Mouse (Mus musculus): ENCODE results near the gene Cdc42ep1. TPM values are rescaled to one million over a fixed set of nuclear protein-coding genes. Genes with fewer than 3 reads are reported as not detected.

The Cdc42ep1 gene
- polyA plus RNA-seq, 1 experiment from 2014 or later: 109 TPM

DNA sequence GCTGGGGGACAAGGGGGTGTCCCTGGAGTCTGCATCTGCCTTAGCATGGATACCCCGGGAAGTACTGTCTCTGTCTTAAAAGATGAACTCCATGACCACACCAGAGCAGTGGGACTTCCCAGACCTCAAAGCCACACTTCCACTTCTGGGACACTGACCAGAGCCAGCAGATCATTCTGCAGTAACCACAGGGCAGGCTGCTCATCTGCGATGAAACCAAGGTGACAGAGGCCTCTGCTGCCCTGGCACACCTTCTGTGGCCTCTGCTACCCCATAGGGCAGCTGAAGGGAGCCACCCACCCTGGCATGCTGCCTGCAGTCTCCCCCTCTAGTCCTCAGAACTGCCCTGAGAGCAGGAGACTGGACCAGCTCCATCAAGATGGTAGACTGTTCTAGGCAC is 53.3 kb downstream of the Cdc42ep1 start:
- H3K27ac ChIP-seq: no peak overlapping the region
- H3K36me3 ChIP-seq: peaks cover 32% of the 10 kb centered on the region
- WGBS: 83% methylated on average over 2 of the region's 2 CpGs
- no peaks in the 10 kb centered on the region for H3K27me3 ChIP-seq
- ATAC-seq (ENCODE audit: borderline replicate concordance, extremely low read depth, low FRiP score, low TSS enrichment): no peak
- no peak overlapping the region for H3K9ac ChIP-seq
- no peak overlapping the region for H3K4me3 ChIP-seq
- H3K4me2 ChIP-seq: no peak overlapping the region
- H3K4me1 ChIP-seq: peaks cover 48% of the 10 kb centered on the region
- no peaks in the 10 kb centered on the region for H3K9me3 ChIP-seq

DNA sequence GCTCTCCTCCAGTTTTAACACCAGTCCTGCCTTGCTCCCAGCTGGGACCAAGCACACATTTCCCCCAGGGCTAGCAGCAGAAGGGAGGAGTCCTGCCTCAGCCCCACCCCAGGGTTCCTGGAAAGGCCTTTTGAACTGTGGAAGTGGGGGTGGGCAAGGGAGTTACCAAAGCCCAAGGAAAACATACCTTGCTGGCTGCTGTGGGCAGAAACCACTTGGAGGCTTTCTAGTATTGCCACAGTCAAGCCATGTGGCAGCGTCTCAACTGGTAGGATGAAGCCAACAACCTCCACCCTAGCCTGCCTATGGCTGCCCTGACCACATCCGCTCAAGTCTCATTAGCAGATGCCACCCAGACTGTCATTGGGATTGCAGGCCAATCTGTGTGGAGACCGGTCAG is 53.7 kb downstream of the Cdc42ep1 start:
- H3K9me3 ChIP-seq: no peaks in the 10 kb centered on the region
- ATAC-seq (ENCODE audit: borderline replicate concordance, extremely low read depth, low FRiP score, low TSS enrichment): no peak
- no peaks in the 10 kb centered on the region for H3K27me3 ChIP-seq
- WGBS: 82% methylated on average over 3 of the region's 3 CpGs
- H3K36me3 ChIP-seq: peaks cover 28% of the 10 kb centered on the region
- peaks cover 52% of the 10 kb centered on the region for H3K4me1 ChIP-seq
- no peak overlapping the region for H3K4me2 ChIP-seq
- no peak overlapping the region for H3K4me3 ChIP-seq
- no peak overlapping the region for H3K27ac ChIP-seq
- no peak overlapping the region for H3K9ac ChIP-seq

DNA sequence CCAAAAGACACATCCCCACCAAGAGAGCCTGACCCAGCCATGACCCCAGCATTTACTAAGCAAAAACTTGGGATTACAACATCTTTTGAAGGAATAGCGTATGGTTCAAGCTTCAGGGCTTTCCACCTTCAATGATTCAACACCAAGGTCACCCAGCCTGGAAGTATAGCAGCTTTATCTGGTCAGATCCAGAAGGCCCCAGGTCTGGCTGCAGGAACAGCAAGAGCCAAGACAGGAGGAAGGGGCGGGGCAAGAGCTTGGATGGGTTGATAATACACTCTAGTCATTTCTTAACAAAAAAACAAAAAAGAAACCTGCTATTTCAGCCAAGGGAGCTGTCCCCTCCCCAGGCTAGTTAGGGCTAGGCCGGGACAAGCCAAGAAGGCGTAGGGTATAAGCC is 55.1 kb downstream of the Cdc42ep1 start:
- WGBS: 84% methylated on average over 4 of the region's 4 CpGs
- no peak for ATAC-seq (ENCODE audit: borderline replicate concordance, extremely low read depth, low FRiP score, low TSS enrichment)
- Histone ChIP-seq H3K4me1 (peaks cover 62% of the 10 kb centered on the region), H3K9ac (no peak overlapping the region), H3K27me3 (no peaks in the 10 kb centered on the region), H3K9me3 (no peaks in the 10 kb centered on the region), H3K4me3 (no peak overlapping the region), H3K27ac (no peak overlapping the region), H3K36me3 (peaks cover 15% of the 10 kb centered on the region), H3K4me2 (no peak overlapping the region)

DNA sequence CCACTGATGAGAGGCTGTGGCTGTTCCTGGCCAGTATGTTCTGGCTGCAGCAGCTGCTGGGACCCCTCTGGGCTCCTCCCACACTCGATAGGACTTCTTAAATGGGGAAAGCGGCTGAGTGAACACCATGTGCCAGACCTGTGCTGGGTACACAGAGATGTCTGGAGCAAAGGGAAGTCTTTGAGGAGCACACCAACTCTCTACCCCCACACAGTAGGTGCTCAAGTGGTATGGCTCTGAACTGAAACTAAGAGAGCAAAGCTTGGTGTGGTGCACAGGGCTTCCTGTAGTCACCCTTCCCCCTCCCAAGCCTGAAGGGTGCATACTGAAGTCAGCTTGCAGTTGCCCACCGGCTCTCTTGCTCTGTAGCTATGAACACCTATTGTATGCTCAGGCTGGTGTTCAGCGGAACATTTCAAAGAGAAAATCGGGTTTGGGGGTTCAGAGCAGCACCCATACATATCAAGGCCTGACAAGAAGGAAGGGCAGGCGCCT is 56.1 kb downstream of the Cdc42ep1 start:
- ATAC-seq (ENCODE audit: borderline replicate concordance, extremely low read depth, low FRiP score, low TSS enrichment): no peak
- H3K4me3 ChIP-seq: peak overlapping the region; percentile 86

DNA sequence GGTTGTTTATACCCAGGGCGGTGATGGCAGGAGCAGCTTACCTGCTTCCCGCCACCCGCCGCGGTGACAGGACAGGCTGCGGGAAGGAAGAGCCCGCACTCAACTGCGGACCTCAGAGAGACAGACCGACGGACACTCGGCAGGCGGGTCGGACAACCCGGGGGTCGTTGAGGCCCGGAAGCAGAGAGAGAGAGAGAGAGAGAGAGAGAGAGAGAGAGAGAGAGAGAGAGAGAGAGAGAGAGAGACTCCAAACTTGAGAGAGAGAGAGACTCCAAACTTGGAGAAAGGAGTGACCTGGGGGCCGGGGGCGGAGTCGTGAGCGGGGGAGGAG is 57.0 kb downstream of the Cdc42ep1 start, which contains the start of gene Gm49510:
TSS of gene Gm49510 (plus strand) at position 259 of the 331 bp plus-strand sequence.
- WGBS: 4% methylated on average over 20 of the region's 20 CpGs
- H3K4me3 ChIP-seq: peak within 1 kb of the TSS; percentile 86
- H3K27ac ChIP-seq: peak within 1 kb of the TSS; percentile 74
- peak within 1 kb of the TSS; percentile 87 for H3K9ac ChIP-seq
- H3K9me3 ChIP-seq: no peaks in the 10 kb centered on the region
- peaks cover 54% of the 10 kb centered on the region for H3K4me1 ChIP-seq
- ATAC-seq (ENCODE audit: borderline replicate concordance, extremely low read depth, low FRiP score, low TSS enrichment): no peak
- no peaks in the 10 kb centered on the region for H3K27me3 ChIP-seq
- H3K4me2 ChIP-seq: peak within 1 kb of the TSS; percentile 90
- H3K36me3 ChIP-seq: peaks cover 18% of the 10 kb centered on the region; the same call in 1 of the 2 replicates

More for the DNA sequence above, 56.1 kb downstream of the Cdc42ep1 start:
- WGBS: 40% methylated on average over 6 of the region's 6 CpGs
- peak overlapping the region; percentile 72 for H3K27ac ChIP-seq
- H3K27me3 ChIP-seq: no peaks in the 10 kb centered on the region
- H3K9ac ChIP-seq: peak overlapping the region; percentile 87; the same call in 1 of the 2 replicates
- peaks cover 61% of the 10 kb centered on the region for H3K4me1 ChIP-seq
- peak overlapping the region; percentile 90 for H3K4me2 ChIP-seq
- peaks cover 15% of the 10 kb centered on the region for H3K36me3 ChIP-seq
- H3K9me3 ChIP-seq: no peaks in the 10 kb centered on the region

DNA sequence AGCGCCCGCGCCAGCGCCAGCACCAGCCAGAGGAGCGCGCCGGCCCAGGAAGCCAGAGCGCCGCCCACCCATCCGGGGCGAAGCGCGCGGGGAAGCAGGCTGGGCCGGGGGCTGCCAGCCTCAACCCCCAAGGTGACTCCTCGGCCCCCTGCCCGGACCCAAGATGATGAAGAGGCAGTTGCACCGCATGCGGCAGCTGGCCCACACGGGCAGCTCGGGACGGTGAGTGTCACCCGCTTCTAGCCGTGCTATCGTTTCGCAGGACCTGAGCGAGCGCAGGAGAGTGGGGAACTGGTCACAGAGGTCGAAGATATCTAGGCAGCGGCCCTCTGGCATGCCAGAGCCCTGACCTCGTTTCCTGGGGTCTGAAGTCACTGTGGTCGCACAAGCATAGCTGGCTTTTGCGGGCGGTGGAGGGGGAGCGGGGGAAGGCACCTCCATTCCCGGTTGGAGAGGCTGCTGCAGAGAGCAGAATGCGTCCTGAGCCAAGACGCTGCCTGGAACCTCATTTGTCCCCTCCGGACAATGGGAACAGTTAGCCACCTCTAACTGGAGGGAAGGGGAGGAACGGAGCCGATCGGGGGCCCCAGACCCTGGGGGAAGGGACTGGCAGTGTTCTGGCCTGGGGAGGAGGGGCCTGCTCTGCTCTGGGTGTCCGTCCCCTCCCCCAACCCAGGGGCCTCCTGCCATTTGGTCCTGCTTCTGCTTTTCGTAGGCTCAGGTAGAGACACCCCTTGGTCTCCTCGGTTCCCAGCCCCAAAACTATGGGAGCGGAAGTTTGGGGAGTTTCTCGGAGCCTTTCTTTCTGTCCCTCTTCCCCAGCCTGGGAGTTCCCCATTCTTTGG is 57.5 kb downstream of the Cdc42ep1 start, which contains the start of gene Sh3bp1:
TSS of gene Sh3bp1 (plus strand) at position 29 of the 845 bp plus-strand sequence.
- Histone ChIP-seq H3K36me3 (peaks cover 24% of the 10 kb centered on the region), H3K27ac (peak within 1 kb of the TSS; percentile 74), H3K9ac (peak within 1 kb of the TSS; percentile 87), H3K4me3 (peak within 1 kb of the TSS; percentile 86), H3K4me1 (peaks cover 51% of the 10 kb centered on the region), H3K27me3 (no peaks in the 10 kb centered on the region), H3K4me2 (peak within 1 kb of the TSS; percentile 90), H3K9me3 (no peaks in the 10 kb centered on the region)
- under 1% methylated on average over 47 of the region's 47 CpGs for WGBS
- peak; percentile 69 for ATAC-seq (ENCODE audit: borderline replicate concordance, extremely low read depth, low FRiP score, low TSS enrichment)

Small RNA genes lying within 50 kb of the gene (microRNA-seq; reads per million reads assigned to microRNA genes)
- gene Mir6955: not detected

Other genes starting within 250 kb of the Cdc42ep1 start
- 10.7 and 13.0 TPM in 2 replicates for gene Cyth4, start 245.6 kb upstream of the Cdc42ep1 start, polyA plus RNA-seq (2015; fragmentation: Nextera tagmentation; extraction: Ambion mirVana)
- 0.06 and 0.08 TPM in 2 replicates for gene Elfn2, start 123.9 kb upstream of the Cdc42ep1 start, polyA plus RNA-seq (2015; fragmentation: Nextera tagmentation; extraction: Ambion mirVana)
- gene Mfng, start 69.1 kb upstream of the Cdc42ep1 start, polyA plus RNA-seq (2015; fragmentation: Nextera tagmentation; extraction: Ambion mirVana): 42.1 and 45.0 TPM in 2 replicates
- 7.1 and 7.6 TPM in 2 replicates for gene Card10, start 39.6 kb upstream of the Cdc42ep1 start, polyA plus RNA-seq (2015; fragmentation: Nextera tagmentation; extraction: Ambion mirVana)
- 0.69 and 0.72 TPM in 2 replicates for gene Lgals2, start 12.9 kb downstream of the Cdc42ep1 start, polyA plus RNA-seq (2015; fragmentation: Nextera tagmentation; extraction: Ambion mirVana)
- gene Gga1, start 34.6 kb downstream of the Cdc42ep1 start, polyA plus RNA-seq (2015; fragmentation: Nextera tagmentation; extraction: Ambion mirVana): 54.0 and 56.2 TPM in 2 replicates
- 0.18 and 0.60 TPM in 2 replicates for gene Gm49510, start 57.0 kb downstream of the Cdc42ep1 start, polyA plus RNA-seq (2015; fragmentation: Nextera tagmentation; extraction: Ambion mirVana)
- gene Sh3bp1, start 57.1 kb downstream of the Cdc42ep1 start, polyA plus RNA-seq (2015; fragmentation: Nextera tagmentation; extraction: Ambion mirVana): 31.9 and 35.5 TPM in 2 replicates
- 13.3 and 13.8 TPM in 2 replicates for gene Pdxp, start 71.3 kb downstream of the Cdc42ep1 start, polyA plus RNA-seq (2015; fragmentation: Nextera tagmentation; extraction: Ambion mirVana)
- gene Lgals1, start 84.1 kb downstream of the Cdc42ep1 start, polyA plus RNA-seq (2015; fragmentation: Nextera tagmentation; extraction: Ambion mirVana): 804 and 851 TPM in 2 replicates
- 46.9 and 47.8 TPM in 2 replicates for gene Nol12, start 92.3 kb downstream of the Cdc42ep1 start, polyA plus RNA-seq (2015; fragmentation: Nextera tagmentation; extraction: Ambion mirVana)
- gene Triobp, start 105.1 kb downstream of the Cdc42ep1 start, polyA plus RNA-seq (2015; fragmentation: Nextera tagmentation; extraction: Ambion mirVana): 39.2 and 44.9 TPM in 2 replicates
- 560 and 562 TPM in 2 replicates for gene H1f0, start 185.8 kb downstream of the Cdc42ep1 start, polyA plus RNA-seq (2015; fragmentation: Nextera tagmentation; extraction: Ambion mirVana)
- gene Galr3, start 199.3 kb downstream of the Cdc42ep1 start, polyA plus RNA-seq (2015; fragmentation: Nextera tagmentation; extraction: Ambion mirVana): not detected in 2 replicates
- 57.0 and 61.0 TPM in 2 replicates for gene Ankrd54, start 220.3 kb downstream of the Cdc42ep1 start, polyA plus RNA-seq (2015; fragmentation: Nextera tagmentation; extraction: Ambion mirVana)
- 223 and 225 TPM in 2 replicates for gene Eif3l, start 232.6 kb downstream of the Cdc42ep1 start, polyA plus RNA-seq (2015; fragmentation: Nextera tagmentation; extraction: Ambion mirVana)

All from lung, embryonic 15.5 days (tissue).